Comparison of ENCODE assay signal across 8 mouse cellular contexts in genomic region chr7:105477841-105478240, GRCm38 (mm10). TPM values are rescaled to one million over a fixed set of nuclear protein-coding genes. Genes with fewer than 3 reads are reported as not detected.
A peak's percentile ranks its signal among the peaks of the same experiment; 100 is the strongest.
DNase-seq lines count a peak whose midpoint lies in the region; ATAC-seq and TF ChIP-seq lines count a peak whose summit lies in the region.

No protein-coding gene starts in this region.

- no peaks in the 10 kb centered on the region for H3K9me3 ChIP-seq in forebrain, embryonic 10.5 days
- no peaks in the 10 kb centered on the region for H3K9me3 ChIP-seq in forebrain, embryonic 15.5 days
- H3K9me3 ChIP-seq in forebrain, postnatal 0 days (ENCODE audit: low read length): no peaks in the 10 kb centered on the region
- no peaks in the 10 kb centered on the region for H3K9me3 ChIP-seq in hindbrain, postnatal 0 days (ENCODE audit: low read length)

- no peak for ATAC-seq in forebrain, embryonic 15.5 days (replicated peaks)
- ATAC-seq in forebrain, postnatal 0 days: 0 out of 2 replicates have a peak, but pooled peaks have one; percentile 12
- ATAC-seq in hindbrain, postnatal 0 days: 0 out of 2 replicates have a peak, but pooled peaks have one; percentile 10

- peak; percentile 64 for TF ChIP-seq CTCF in bone marrow, adult 2 months (IDR thresholded peaks at IDR 0.05; ENCODE audit: control insufficient read depth, insufficient read depth, low read length)
- TF ChIP-seq CTCF in forebrain, postnatal 0 days (IDR thresholded peaks at IDR 0.05; ENCODE audit: low read depth): peak; percentile 87
- TF ChIP-seq CTCF in hindbrain, postnatal 0 days (IDR thresholded peaks at IDR 0.05; ENCODE audit: low read depth): peak; percentile 92

- H3K9ac ChIP-seq in forebrain, embryonic 15.5 days (replicated peaks): no peak overlapping the region
- H3K9ac ChIP-seq in forebrain, postnatal 0 days: no peak overlapping the region
- H3K9ac ChIP-seq in hindbrain, postnatal 0 days (replicated peaks; ENCODE audit: low read length): no peak overlapping the region

- no peak for TF ChIP-seq POLR2A in bone marrow, adult 2 months (IDR thresholded peaks at IDR 0.05; ENCODE audit: borderline replicate concordance, control insufficient read depth, low read depth, low read length)

- WGBS in forebrain, embryonic 10.5 days: 63% methylated on average over 3 of the region's 3 CpGs
- WGBS in forebrain, embryonic 15.5 days: 67% methylated on average over 3 of the region's 3 CpGs
- WGBS in bone marrow, adult 2 months: 49% methylated on average over 3 of the region's 3 CpGs
- WGBS in forebrain, postnatal 0 days: 60% methylated on average over 3 of the region's 3 CpGs
- WGBS in hindbrain, postnatal 0 days: 59% methylated on average over 3 of the region's 3 CpGs

- no peak overlapping the region for H3K4me3 ChIP-seq in forebrain, embryonic 10.5 days
- H3K4me3 ChIP-seq in forebrain, embryonic 15.5 days: no peak overlapping the region
- no peak overlapping the region for H3K4me3 ChIP-seq in bone marrow, adult 2 months (replicated peaks; ENCODE audit: control insufficient read depth, low read depth, low read length)
- no peak overlapping the region for H3K4me3 ChIP-seq in forebrain, postnatal 0 days (ENCODE audit: low read depth, low read length)
- H3K4me3 ChIP-seq in hindbrain, postnatal 0 days (ENCODE audit: low read length): no peak overlapping the region

- no peak overlapping the region for H3K4me2 ChIP-seq in forebrain, embryonic 15.5 days (replicated peaks)
- H3K4me2 ChIP-seq in forebrain, postnatal 0 days (ENCODE audit: low read depth): no peak overlapping the region
- no peak overlapping the region for H3K4me2 ChIP-seq in hindbrain, postnatal 0 days (ENCODE audit: low read depth, low read length)

- H3K27me3 ChIP-seq in forebrain, embryonic 10.5 days (ENCODE audit: poor library complexity, severe bottlenecking): peaks cover 26% of the 10 kb centered on the region
- H3K27me3 ChIP-seq in forebrain, embryonic 15.5 days: no peaks in the 10 kb centered on the region
- no peaks in the 10 kb centered on the region for H3K27me3 ChIP-seq in forebrain, postnatal 0 days (ENCODE audit: insufficient read depth, low read length)
- H3K27me3 ChIP-seq in hindbrain, postnatal 0 days (ENCODE audit: insufficient read depth, low read length): no peaks in the 10 kb centered on the region

- peaks cover 29% of the 10 kb centered on the region for H3K4me1 ChIP-seq in forebrain, embryonic 10.5 days
- H3K4me1 ChIP-seq in forebrain, embryonic 15.5 days: peaks cover 20% of the 10 kb centered on the region
- no peaks in the 10 kb centered on the region for H3K4me1 ChIP-seq in bone marrow, adult 2 months (ENCODE audit: control insufficient read depth, insufficient read depth, low read length)
- peaks cover 7% of the 10 kb centered on the region; the same call in 1 of the 2 replicates for H3K4me1 ChIP-seq in forebrain, postnatal 0 days (ENCODE audit: insufficient read depth)
- peaks cover 12% of the 10 kb centered on the region; the same call in 1 of the 2 replicates for H3K4me1 ChIP-seq in hindbrain, postnatal 0 days (ENCODE audit: insufficient read depth, low read length)

- DNase-seq in forebrain, embryonic 10.5 days (ENCODE audit: extremely low spot score, low spot score): peak; percentile 42
- peak; percentile 53 for DNase-seq in 3134 (ENCODE audit: extremely low read depth, insufficient read length, low spot score)
- peak; percentile 73 for DNase-seq in forebrain, postnatal 0 days
- peak; percentile 83 for DNase-seq in hindbrain, postnatal 0 days (ENCODE audit: low spot score)
- DNase-seq in left cerebral cortex, postnatal 25 days (ENCODE audit: low spot score in 2 of 2): peak; percentile 67 to 82
- DNase-seq in retina, embryonic 14.5 days (ENCODE audit: low spot score): peak; percentile 80

- H3K27ac ChIP-seq in forebrain, embryonic 10.5 days: no peak overlapping the region
- no peak overlapping the region for H3K27ac ChIP-seq in forebrain, embryonic 15.5 days (replicated peaks)
- no peak overlapping the region for H3K27ac ChIP-seq in bone marrow, adult 2 months (ENCODE audit: control insufficient read depth, insufficient read depth, low read depth, low read length, poor library complexity)
- H3K27ac ChIP-seq in forebrain, postnatal 0 days (ENCODE audit: low read depth, low read length): no peak overlapping the region
- no peak overlapping the region for H3K27ac ChIP-seq in hindbrain, postnatal 0 days

- H3K36me3 ChIP-seq in forebrain, embryonic 10.5 days (replicated peaks): no peaks in the 10 kb centered on the region
- no peaks in the 10 kb centered on the region for H3K36me3 ChIP-seq in forebrain, embryonic 15.5 days
- no peaks in the 10 kb centered on the region for H3K36me3 ChIP-seq in forebrain, postnatal 0 days (ENCODE audit: insufficient read depth)
- H3K36me3 ChIP-seq in hindbrain, postnatal 0 days (ENCODE audit: insufficient read depth, low read length): no peaks in the 10 kb centered on the region

- intact Hi-C loops in left cerebral cortex, postnatal 25 days (cut with DNase I): loop anchor here (1.0 to 5.0 kb wide), 2 partner anchors 37 to 306 kb away; no protein-coding TSS in a partner anchor

RNA-seq across cellular contexts. Expression of gene Cavin3, which starts 4.3 kb away (rescaled TPM):
- 16.9 and 17.8 TPM in 2 replicates for polyA plus RNA-seq in forebrain, embryonic 10.5 days (2016; fragmentation: Nextera tagmentation; extraction: Ambion mirVana)
- polyA plus RNA-seq in forebrain, embryonic 15.5 days (2015; fragmentation: Nextera tagmentation; extraction: Ambion mirVana): 24.2 and 25.5 TPM in 2 replicates
- polyA plus RNA-seq in bone marrow, adult 2 months (2011; ENCODE audit: insufficient read depth, insufficient read length, low replicate concordance, missing spikeins): 6.1 and 7.6 TPM in 2 replicates
- 28.6 and 30.9 TPM in 2 replicates for total RNA-seq in forebrain, postnatal 0 days (2014; rRNA removed)
- polyA plus RNA-seq in forebrain, postnatal 0 days (2015; fragmentation: Nextera tagmentation; extraction: Ambion mirVana): 31.7 and 33.5 TPM in 2 replicates
- 32.8 and 49.5 TPM in 2 replicates for total RNA-seq in hindbrain, postnatal 0 days (2014; rRNA removed)
- polyA plus RNA-seq in hindbrain, postnatal 0 days (2015; fragmentation: Nextera tagmentation; extraction: Ambion mirVana): 47.3 and 52.7 TPM in 2 replicates
- 10 to 100 TPM; 20.8 to 22.6 TPM for total RNA-seq in left cerebral cortex, postnatal 25 days (2021)

RNA-seq across cellular contexts. Expression of gene Cckbr, which starts 52.3 kb away (rescaled TPM):
- polyA plus RNA-seq in forebrain, embryonic 10.5 days (2016; fragmentation: Nextera tagmentation; extraction: Ambion mirVana): 0.53 and 0.69 TPM in 2 replicates
- polyA plus RNA-seq in forebrain, embryonic 15.5 days (2015; fragmentation: Nextera tagmentation; extraction: Ambion mirVana): 1.5 TPM in 2 replicates
- polyA plus RNA-seq in bone marrow, adult 2 months (2011; ENCODE audit: insufficient read depth, insufficient read length, low replicate concordance, missing spikeins): not detected in 2 replicates
- total RNA-seq in forebrain, postnatal 0 days (2014; rRNA removed): 3.5 and 6.2 TPM in 2 replicates
- 3.2 and 5.1 TPM in 2 replicates for polyA plus RNA-seq in forebrain, postnatal 0 days (2015; fragmentation: Nextera tagmentation; extraction: Ambion mirVana)
- total RNA-seq in hindbrain, postnatal 0 days (2014; rRNA removed): 10.7 and 14.2 TPM in 2 replicates
- polyA plus RNA-seq in hindbrain, postnatal 0 days (2015; fragmentation: Nextera tagmentation; extraction: Ambion mirVana): 5.3 TPM in 2 replicates
- total RNA-seq in left cerebral cortex, postnatal 25 days (2021): 10 to 100 TPM; 56.0 to 66.5 TPM
